Mouse (Mus musculus) embryonic facial prominence, embryonic 11.5 days (tissue): Measurements from ENCODE around the gene Rap1b. TPM values are rescaled to one million over a fixed set of nuclear protein-coding genes. Genes with fewer than 3 reads are reported as not detected.

ENCODE experiments used
- ATAC-seq: fragments of 200-750 bp; cut with Nextera tagmentation; replicated peaks from 2 replicates; pipeline ENCODE4 v1.8.0; 2017; ENCODE audit warnings: low read depth; ENCODE audit not compliant: insufficient number of reproducible peaks, low FRiP score, low TSS enrichment
- DNase-seq: peaks from one replicate; pipeline ENCODE4 v3.0.0-alpha.2; 2015; ENCODE audit warnings: low spot score
- H3K27ac ChIP-seq: fragments of 300-500 bp; sonication (generic); replicated peaks from 2 replicates; pipeline ENCODE4 v1.5.1; 2014; ENCODE audit warnings: mild to moderate bottlenecking, low read depth, low read length, control low read depth
- H3K27me3 ChIP-seq: fragments of 300-500 bp; sonication (generic); 2 replicates; pipeline ENCODE4 v1.6.1; 2014; ENCODE audit warnings: mild to moderate bottlenecking, low read length, moderate library complexity, mixed read lengths; ENCODE audit not compliant: control insufficient read depth, insufficient read depth
- H3K36me3 ChIP-seq: fragments of 300-500 bp; sonication (generic); replicated peaks from 2 replicates; pipeline ENCODE4 v1.6.1; 2014; ENCODE audit warnings: low read depth, mild to moderate bottlenecking, low read length, moderate library complexity, mixed read lengths; ENCODE audit not compliant: control insufficient read depth, insufficient read depth
- H3K4me1 ChIP-seq: fragments of 300-500 bp; sonication (generic); 2 replicates; pipeline ENCODE4 v1.6.1; 2014; ENCODE audit warnings: low read length, mixed read lengths; ENCODE audit not compliant: control insufficient read depth, insufficient read depth
- H3K4me2 ChIP-seq: fragments of 300-500 bp; sonication (generic); 2 replicates; pipeline ENCODE4 v1.6.1; 2014; ENCODE audit warnings: low read depth, mild to moderate bottlenecking, control low read depth, low read length, moderate library complexity
- H3K4me3 ChIP-seq: fragments of 300-500 bp; sonication (generic); 2 replicates; pipeline ENCODE4 v1.5.1; 2014; ENCODE audit warnings: low read depth, low read length, control low read depth
- H3K9ac ChIP-seq: fragments of 300-500 bp; sonication (generic); replicated peaks from 2 replicates; pipeline ENCODE4 v1.6.1; 2014; ENCODE audit warnings: mild to moderate bottlenecking, control low read depth, low read length
- H3K9me3 ChIP-seq: fragments of 300-500 bp; sonication (generic); replicated peaks from 2 replicates; pipeline ENCODE4 v1.6.1; 2016; ENCODE audit warnings: mild to moderate bottlenecking, low read length, inconsistent platforms, mixed read lengths; ENCODE audit not compliant: control insufficient read depth
- WGBS: fragments of 180-500 bp; shearing (Covaris S2); extraction: QIAGEN DNeasy Blood & Tissue Kit; methylation state at CpG from one replicate; pipeline ENCODE4 v1.1.7; 2014; 5-methylcytosine and 5-hydroxymethylcytosine counted together
- polyA plus RNA-seq: library from polyadenylated mRNA; unstranded; fragments of >200 nt; fragmentation: Nextera tagmentation; extraction: Ambion mirVana; gene quantifications from 2 replicates; pipeline ENCODE4 v1.2.1, GENCODE M21; 2014

The Rap1b gene
- polyA plus RNA-seq, 1 experiment from 2014 or later, result 179 TPM

- Histone ChIP-seq H3K4me3 (no peak overlapping the region), H3K9me3 (no peaks in the 10 kb centered on the region), H3K27ac (no peak overlapping the region), H3K9ac (no peak overlapping the region), H3K36me3 (no peaks in the 10 kb centered on the region), H3K27me3 (no peaks in the 10 kb centered on the region), H3K4me1 (no peaks in the 10 kb centered on the region; the same call in 1 of the 2 replicates), H3K4me2 (no peak overlapping the region)
- DNase-seq, result no peak
- 82% methylated on average over 5 of the region's 5 CpGs for WGBS
- ATAC-seq, result no peak
Measured at GRCm38 (mm10) chr10:117843690-117844089, 2.1 kb downstream of the Rap1b start.

GRCm38 (mm10) chr10:117841765-117842164 lies 4.1 kb downstream of the Rap1b start:
- H3K9ac ChIP-seq, result no peak overlapping the region
- H3K27ac ChIP-seq, result no peak overlapping the region
- no peak overlapping the region for H3K4me3 ChIP-seq
- H3K9me3 ChIP-seq, result no peaks in the 10 kb centered on the region
- WGBS, result 92% methylated on average over 1 of the region's 1 CpGs
- no peaks in the 10 kb centered on the region for H3K36me3 ChIP-seq
- no peak for DNase-seq
- no peaks in the 10 kb centered on the region for H3K27me3 ChIP-seq
- no peak for ATAC-seq
- no peaks in the 10 kb centered on the region; the same call in none of the 2 replicates for H3K4me1 ChIP-seq
- H3K4me2 ChIP-seq, result no peak overlapping the region

GRCm38 (mm10) chr10:117840431-117840995 lies 5.3 kb downstream of the Rap1b start:
- Histone ChIP-seq H3K4me2 (no peak overlapping the region), H3K4me1 (no peaks in the 10 kb centered on the region; the same call in 1 of the 2 replicates), H3K36me3 (no peaks in the 10 kb centered on the region), H3K9ac (no peak overlapping the region), H3K9me3 (no peaks in the 10 kb centered on the region), H3K27me3 (no peaks in the 10 kb centered on the region), H3K27ac (no peak overlapping the region), H3K4me3 (no peak overlapping the region)
- DNase-seq, result no peak
- WGBS, result 95% methylated on average over 5 of the region's 5 CpGs
- no peak for ATAC-seq

- Histone ChIP-seq H3K9ac (no peak overlapping the region), H3K9me3 (no peaks in the 10 kb centered on the region), H3K4me3 (no peak overlapping the region), H3K4me2 (no peak overlapping the region), H3K36me3 (no peaks in the 10 kb centered on the region), H3K27ac (no peak overlapping the region), H3K27me3 (no peaks in the 10 kb centered on the region), H3K4me1 (no peaks in the 10 kb centered on the region; the same call in 1 of the 2 replicates)
- no peak for ATAC-seq
- DNase-seq, result no peak
- 93% methylated on average over 3 of the region's 3 CpGs for WGBS
Measured at GRCm38 (mm10) chr10:117839737-117840136, 6.1 kb downstream of the Rap1b start.

- no peak overlapping the region for H3K4me2 ChIP-seq
- no peak for DNase-seq
- no peaks in the 10 kb centered on the region; the same call in 1 of the 2 replicates for H3K4me1 ChIP-seq
- WGBS, result 92% methylated on average over 3 of the region's 3 CpGs
- no peaks in the 10 kb centered on the region for H3K9me3 ChIP-seq
- no peaks in the 10 kb centered on the region for H3K36me3 ChIP-seq
- no peaks in the 10 kb centered on the region for H3K27me3 ChIP-seq
- no peak overlapping the region for H3K27ac ChIP-seq
- no peak overlapping the region for H3K9ac ChIP-seq
- no peak overlapping the region for H3K4me3 ChIP-seq
- no peak for ATAC-seq
Measured at GRCm38 (mm10) chr10:117838924-117839323, 6.9 kb downstream of the Rap1b start.

- Histone ChIP-seq H3K27me3 (no peaks in the 10 kb centered on the region), H3K4me1 (no peaks in the 10 kb centered on the region; the same call in 1 of the 2 replicates), H3K36me3 (no peaks in the 10 kb centered on the region), H3K4me2 (no peak overlapping the region), H3K9me3 (no peaks in the 10 kb centered on the region), H3K27ac (no peak overlapping the region), H3K4me3 (no peak overlapping the region), H3K9ac (no peak overlapping the region)
- DNase-seq (no peak), ATAC-seq (no peak)
- WGBS, result 86% methylated on average over 2 of the region's 2 CpGs
Measured at GRCm38 (mm10) chr10:117836354-117836753, 9.5 kb downstream of the Rap1b start.

- H3K4me2 ChIP-seq, result no peak overlapping the region
- H3K27me3 ChIP-seq, result no peaks in the 10 kb centered on the region
- H3K27ac ChIP-seq, result no peak overlapping the region
- H3K9ac ChIP-seq, result no peak overlapping the region
- DNase-seq, result no peak
- WGBS, result 76% methylated on average over 5 of the region's 5 CpGs
- ATAC-seq, result no peak
- H3K4me1 ChIP-seq, result no peaks in the 10 kb centered on the region; the same call in 1 of the 2 replicates
- H3K9me3 ChIP-seq, result no peaks in the 10 kb centered on the region
- no peaks in the 10 kb centered on the region for H3K36me3 ChIP-seq
- no peak overlapping the region for H3K4me3 ChIP-seq
Measured at GRCm38 (mm10) chr10:117835453-117835852, 10.4 kb downstream of the Rap1b start.

GRCm38 (mm10) chr10:117830797-117831196 lies 15.0 kb downstream of the Rap1b start:
- Histone ChIP-seq H3K27me3 (no peaks in the 10 kb centered on the region), H3K4me3 (no peak overlapping the region), H3K36me3 (no peaks in the 10 kb centered on the region), H3K4me1 (no peaks in the 10 kb centered on the region), H3K9me3 (no peaks in the 10 kb centered on the region), H3K4me2 (no peak overlapping the region), H3K9ac (no peak overlapping the region), H3K27ac (no peak overlapping the region)
- whole genome bisulfite sequencing, result 93% methylated on average over 3 of the region's 3 CpGs
- ATAC-seq, result no peak
- no peak for DNase-seq
